Mouse (Mus musculus) hindbrain, embryonic 13.5 days (tissue): Measurements from ENCODE around the gene Btbd17. TPM values are rescaled to one million over a fixed set of nuclear protein-coding genes. Genes with fewer than 3 reads are reported as not detected.

ENCODE experiments used
- ATAC-seq: fragments of 200-750 bp; cut with Nextera tagmentation; 2 replicates; pipeline ENCODE4 v1.8.0; 2017; ENCODE audit warnings: moderate TSS enrichment; ENCODE audit not compliant: low FRiP score
- H3K27ac ChIP-seq: fragments of 300-500 bp; sonication (generic); 2 replicates; pipeline ENCODE4 v1.5.1; 2015; ENCODE audit warnings: inconsistent platforms, mild to moderate bottlenecking, moderate library complexity
- H3K27me3 ChIP-seq: fragments of 300-500 bp; sonication (generic); 2 replicates; pipeline ENCODE4 v1.6.1; 2015; ENCODE audit warnings: mild to moderate bottlenecking, inconsistent platforms
- H3K36me3 ChIP-seq: fragments of 300-500 bp; sonication (generic); 2 replicates; pipeline ENCODE4 v1.6.1; 2015; ENCODE audit warnings: mild to moderate bottlenecking, inconsistent platforms
- H3K4me1 ChIP-seq: fragments of 300-500 bp; sonication (generic); replicated peaks from 2 replicates; pipeline ENCODE4 v1.6.1; 2015; ENCODE audit warnings: inconsistent platforms
- H3K4me2 ChIP-seq: fragments of 300-500 bp; sonication (generic); 2 replicates; pipeline ENCODE4 v1.6.1; 2015; ENCODE audit warnings: inconsistent platforms, mild to moderate bottlenecking, moderate library complexity
- H3K4me3 ChIP-seq: fragments of 300-500 bp; sonication (generic); 2 replicates; pipeline ENCODE4 v1.5.1; 2015; ENCODE audit warnings: mild to moderate bottlenecking, inconsistent platforms
- H3K9ac ChIP-seq: fragments of 300-500 bp; sonication (generic); 2 replicates; pipeline ENCODE4 v1.6.1; 2015; ENCODE audit warnings: mild to moderate bottlenecking, inconsistent platforms
- H3K9me3 ChIP-seq: fragments of 300-500 bp; sonication (generic); 2 replicates; pipeline ENCODE4 v1.6.1; 2016; ENCODE audit warnings: inconsistent platforms
- WGBS: fragments of 180-500 bp; shearing (Covaris S2); methylation state at CpG from one replicate; pipeline ENCODE4 v1.1.7; 2015; 5-methylcytosine and 5-hydroxymethylcytosine counted together
- polyA plus RNA-seq: library from polyadenylated mRNA; unstranded; fragments of >200 nt; fragmentation: Nextera tagmentation; extraction: Ambion mirVana; gene quantifications from 2 replicates; pipeline ENCODE4 v1.2.1, GENCODE M21; 2015

The Btbd17 gene
- polyA plus RNA-seq, 1 experiment from 2014 or later: 21.4 TPM

GRCm38 (mm10) chr11:114798624-114799023 is 2.9 kb upstream of the Btbd17 start, which contains the start of gene Gpr142:
Gpr142 (plus strand) TSS chr11:114798924.
- Histone ChIP-seq H3K9ac (no peak within 1 kb of the TSS), H3K4me3 (no peak within 1 kb of the TSS), H3K36me3 (no peaks in the 10 kb centered on the region), H3K27me3 (no peaks in the 10 kb centered on the region), H3K27ac (no peak within 1 kb of the TSS), H3K9me3 (no peaks in the 10 kb centered on the region), H3K4me2 (no peak within 1 kb of the TSS), H3K4me1 (peaks cover 49% of the 10 kb centered on the region)
- ATAC-seq: no peak
- 97% methylated on average over 3 of the region's 3 CpGs for whole genome bisulfite sequencing

GRCm38 (mm10) chr11:114797981-114798380 is 2.2 kb upstream of the Btbd17 start:
- no peaks in the 10 kb centered on the region for H3K9me3 ChIP-seq
- 90% methylated on average over 3 of the region's 3 CpGs for WGBS
- H3K9ac ChIP-seq: no peak overlapping the region
- no peak overlapping the region for H3K4me2 ChIP-seq
- no peak for ATAC-seq
- peaks cover 50% of the 10 kb centered on the region for H3K4me1 ChIP-seq
- peaks cover 4% of the 10 kb centered on the region; the same call in 1 of the 2 replicates for H3K27me3 ChIP-seq
- no peaks in the 10 kb centered on the region for H3K36me3 ChIP-seq
- H3K27ac ChIP-seq: no peak overlapping the region
- no peak overlapping the region for H3K4me3 ChIP-seq

GRCm38 (mm10) chr11:114797176-114797575 is 1.4 kb upstream of the Btbd17 start:
- H3K27me3 ChIP-seq: peaks cover 12% of the 10 kb centered on the region; the same call in 1 of the 2 replicates
- H3K4me1 ChIP-seq: peaks cover 51% of the 10 kb centered on the region
- peak overlapping the region; percentile 98 for H3K27ac ChIP-seq
- no peak overlapping the region for H3K4me3 ChIP-seq
- no peak for ATAC-seq
- H3K9me3 ChIP-seq: no peaks in the 10 kb centered on the region
- no peaks in the 10 kb centered on the region for H3K36me3 ChIP-seq
- H3K9ac ChIP-seq: no peak overlapping the region
- WGBS: 88% methylated on average over 7 of the region's 7 CpGs
- H3K4me2 ChIP-seq: no peak overlapping the region

- H3K27ac ChIP-seq: peak overlapping the region; percentile 98
- H3K9me3 ChIP-seq: no peaks in the 10 kb centered on the region
- peak overlapping the region; percentile 56 for H3K9ac ChIP-seq
- 0% methylated on average over 7 of the region's 7 CpGs for WGBS
- peak overlapping the region; percentile 38 for H3K4me3 ChIP-seq
- peak overlapping the region; percentile 91 for H3K4me2 ChIP-seq
- peaks cover 26% of the 10 kb centered on the region for H3K27me3 ChIP-seq
- H3K36me3 ChIP-seq: no peaks in the 10 kb centered on the region
- peak; percentile 86 for ATAC-seq
- peaks cover 68% of the 10 kb centered on the region for H3K4me1 ChIP-seq
Measured at GRCm38 (mm10) chr11:114795231-114795746, 456 bp downstream of the Btbd17 start.

GRCm38 (mm10) chr11:114794691-114795090 is 1.1 kb downstream of the Btbd17 start:
- peak overlapping the region; percentile 38 for H3K4me3 ChIP-seq
- peaks cover 31% of the 10 kb centered on the region for H3K27me3 ChIP-seq
- no peaks in the 10 kb centered on the region for H3K36me3 ChIP-seq
- 0 out of 2 replicates have a peak, but pooled peaks have one; percentile 3 for ATAC-seq
- peak overlapping the region; percentile 98 for H3K27ac ChIP-seq
- 28% methylated on average over 4 of the region's 4 CpGs for WGBS
- H3K9ac ChIP-seq: peak overlapping the region; percentile 56
- H3K4me1 ChIP-seq: peaks cover 71% of the 10 kb centered on the region
- H3K4me2 ChIP-seq: peak overlapping the region; percentile 91
- H3K9me3 ChIP-seq: no peaks in the 10 kb centered on the region

GRCm38 (mm10) chr11:114793868-114794545 is 1.7 kb downstream of the Btbd17 start:
- Histone ChIP-seq H3K9ac (peak overlapping the region; percentile 44; the same call in 1 of the 2 replicates), H3K36me3 (no peaks in the 10 kb centered on the region), H3K4me3 (peak overlapping the region; percentile 38), H3K4me2 (peak overlapping the region; percentile 91), H3K27me3 (peaks cover 38% of the 10 kb centered on the region), H3K9me3 (no peaks in the 10 kb centered on the region), H3K27ac (peak overlapping the region; percentile 98), H3K4me1 (peaks cover 78% of the 10 kb centered on the region)
- ATAC-seq: no peak
- WGBS: 47% methylated on average over 19 of the region's 19 CpGs

GRCm38 (mm10) chr11:114792931-114793494 is 2.7 kb downstream of the Btbd17 start:
- Histone ChIP-seq H3K27ac (peak overlapping the region; percentile 25; the same call in 1 of the 2 replicates), H3K4me3 (peak overlapping the region; percentile 56; the same call in 1 of the 2 replicates), H3K9me3 (no peaks in the 10 kb centered on the region), H3K4me1 (peaks cover 82% of the 10 kb centered on the region), H3K27me3 (peaks cover 44% of the 10 kb centered on the region), H3K9ac (peak overlapping the region; percentile 44; the same call in 1 of the 2 replicates), H3K4me2 (peak overlapping the region; percentile 91), H3K36me3 (no peaks in the 10 kb centered on the region)
- ATAC-seq: no peak
- 52% methylated on average over 5 of the region's 5 CpGs for WGBS

GRCm38 (mm10) chr11:114791891-114792411 is 3.8 kb downstream of the Btbd17 start:
- Histone ChIP-seq H3K4me1 (peaks cover 79% of the 10 kb centered on the region), H3K27ac (peak overlapping the region; percentile 73), H3K36me3 (no peaks in the 10 kb centered on the region), H3K4me3 (peak overlapping the region; percentile 56), H3K9ac (peak overlapping the region; percentile 76), H3K27me3 (peaks cover 55% of the 10 kb centered on the region), H3K9me3 (no peaks in the 10 kb centered on the region), H3K4me2 (peak overlapping the region; percentile 91)
- ATAC-seq: no peak
- 1% methylated on average over 48 of the region's 59 CpGs for WGBS

GRCm38 (mm10) chr11:114791351-114791889 is 4.3 kb downstream of the Btbd17 start:
- H3K9me3 ChIP-seq: no peaks in the 10 kb centered on the region
- ATAC-seq: no peak
- H3K27ac ChIP-seq: peak overlapping the region; percentile 73
- H3K4me1 ChIP-seq: peaks cover 77% of the 10 kb centered on the region
- peak overlapping the region; percentile 76 for H3K9ac ChIP-seq
- no peaks in the 10 kb centered on the region for H3K36me3 ChIP-seq
- H3K4me2 ChIP-seq: peak overlapping the region; percentile 91
- WGBS: 4% methylated on average over 49 of the region's 50 CpGs
- peaks cover 60% of the 10 kb centered on the region for H3K27me3 ChIP-seq
- H3K4me3 ChIP-seq: peak overlapping the region; percentile 56

- H3K4me2 ChIP-seq: peak overlapping the region; percentile 91
- no peak for ATAC-seq
- 35% methylated on average over 4 of the region's 4 CpGs for WGBS
- H3K27ac ChIP-seq: 0 out of 2 replicates have a peak overlapping the region, but pooled peaks have one; percentile 73
- peak overlapping the region; percentile 76 for H3K9ac ChIP-seq
- H3K9me3 ChIP-seq: no peaks in the 10 kb centered on the region
- H3K27me3 ChIP-seq: peaks cover 66% of the 10 kb centered on the region
- peaks cover 77% of the 10 kb centered on the region for H3K4me1 ChIP-seq
- no peaks in the 10 kb centered on the region for H3K36me3 ChIP-seq
- peak overlapping the region; percentile 56 for H3K4me3 ChIP-seq
Measured at GRCm38 (mm10) chr11:114790841-114791240, 4.9 kb downstream of the Btbd17 start.

- Histone ChIP-seq H3K9me3 (no peaks in the 10 kb centered on the region), H3K27ac (no peak overlapping the region), H3K36me3 (no peaks in the 10 kb centered on the region), H3K27me3 (peaks cover 73% of the 10 kb centered on the region), H3K4me3 (no peak overlapping the region), H3K4me1 (peaks cover 70% of the 10 kb centered on the region), H3K4me2 (no peak overlapping the region), H3K9ac (no peak overlapping the region)
- 71% methylated on average over 12 of the region's 12 CpGs for WGBS
- no peak for ATAC-seq
Measured at GRCm38 (mm10) chr11:114790171-114790570, 5.6 kb downstream of the Btbd17 start.

- Histone ChIP-seq H3K4me1 (peaks cover 66% of the 10 kb centered on the region), H3K9ac (no peak overlapping the region), H3K4me3 (no peak overlapping the region), H3K4me2 (no peak overlapping the region), H3K36me3 (no peaks in the 10 kb centered on the region), H3K27ac (no peak overlapping the region), H3K27me3 (peaks cover 77% of the 10 kb centered on the region), H3K9me3 (no peaks in the 10 kb centered on the region)
- 68% methylated on average over 9 of the region's 9 CpGs for WGBS
- no peak for ATAC-seq
Measured at GRCm38 (mm10) chr11:114789716-114790115, 6.0 kb downstream of the Btbd17 start.
